Mouse (Mus musculus): ENCODE results near the gene Anapc5. TPM values are rescaled to one million over a fixed set of nuclear protein-coding genes. Genes with fewer than 3 reads are reported as not detected.
A peak's percentile ranks its signal among the peaks of the same experiment; 100 is the strongest.

Anapc5 gene
- polyA plus RNA-seq, 1 experiment from 2014 or later, result 166 TPM

DNA sequence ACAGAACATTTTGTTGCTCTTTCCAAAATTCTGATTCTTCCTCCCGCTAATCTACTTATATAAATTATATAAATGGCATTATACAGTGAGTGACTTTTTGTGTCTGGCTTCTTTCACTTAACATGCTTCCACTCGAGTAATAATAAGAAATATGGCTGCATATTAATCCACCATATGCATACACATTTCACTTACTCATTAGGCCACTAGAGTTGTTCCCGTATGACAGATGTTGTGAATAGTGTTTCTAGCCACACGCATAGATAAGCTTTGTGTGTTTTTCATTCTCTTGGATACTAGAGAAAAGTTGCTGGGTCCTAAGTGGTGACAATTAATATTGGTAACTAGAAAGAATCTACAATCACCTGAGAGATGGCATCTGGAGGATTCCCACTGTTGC, 65.5 kb downstream of the Anapc5 start:
- WGBS, result 94% methylated on average over 4 of the region's 4 CpGs
- Histone ChIP-seq H3K27ac (ENCODE audit: low read length) (no peak overlapping the region), H3K27me3 (replicated peaks; ENCODE audit: insufficient read depth, low read length) (no peaks in the 10 kb centered on the region), H3K36me3 (ENCODE audit: insufficient read depth, low read length) (peaks cover 5% of the 10 kb centered on the region; the same call in 1 of the 2 replicates), H3K4me2 (replicated peaks; ENCODE audit: low read depth, low read length) (no peak overlapping the region), H3K4me1 (ENCODE audit: insufficient read depth, low read depth, low read length) (no peaks in the 10 kb centered on the region), H3K4me3 (ENCODE audit: low read depth, low read length) (no peak overlapping the region), H3K9me3 (ENCODE audit: low read length) (no peaks in the 10 kb centered on the region), H3K9ac (replicated peaks; ENCODE audit: low read depth) (no peak overlapping the region)
- ATAC-seq, result no peak
- no peak for TF ChIP-seq CTCF (IDR thresholded peaks at IDR 0.05)
- no peak for DNase-seq (ENCODE audit: low spot score)

GRCm38 (mm10) chr5:122754477-122754876, 66.7 kb downstream of the Anapc5 start:
- peaks cover 5% of the 10 kb centered on the region; the same call in 1 of the 2 replicates for H3K36me3 ChIP-seq (ENCODE audit: insufficient read depth, low read length)

GRCm38 (mm10) chr5:122747950-122748349, 73.2 kb downstream of the Anapc5 start:
- TF ChIP-seq EP300 (IDR thresholded peaks at IDR 0.05) (no peak), CTCF (IDR thresholded peaks at IDR 0.05) (no peak)
- no peak overlapping the region for H3K27ac ChIP-seq (ENCODE audit: low read length)
- ATAC-seq, result no peak
- DNase-seq (ENCODE audit: low spot score), result no peak
- no peaks in the 10 kb centered on the region for H3K4me1 ChIP-seq (ENCODE audit: insufficient read depth, low read depth, low read length)
- no peak overlapping the region for H3K4me2 ChIP-seq (replicated peaks; ENCODE audit: low read depth, low read length)
- peaks cover 12% of the 10 kb centered on the region; the same call in 1 of the 2 replicates for H3K36me3 ChIP-seq (ENCODE audit: insufficient read depth, low read length)
- H3K27me3 ChIP-seq (replicated peaks; ENCODE audit: insufficient read depth, low read length), result no peaks in the 10 kb centered on the region
- 80% methylated on average over 7 of the region's 7 CpGs for WGBS
- no peak overlapping the region for H3K4me3 ChIP-seq (ENCODE audit: low read depth, low read length)
- no peak overlapping the region for H3K9ac ChIP-seq (replicated peaks; ENCODE audit: low read depth)
- H3K9me3 ChIP-seq (ENCODE audit: low read length), result no peaks in the 10 kb centered on the region

More at GRCm38 (mm10) chr5:122754477-122754876, 66.7 kb downstream of the Anapc5 start:
- DNase-seq (ENCODE audit: low spot score), result peak; percentile 38
- peak; percentile 57 for ATAC-seq
- Histone ChIP-seq H3K27me3 (replicated peaks; ENCODE audit: insufficient read depth, low read length) (no peaks in the 10 kb centered on the region), H3K27ac (ENCODE audit: low read length) (no peak overlapping the region), H3K4me3 (ENCODE audit: low read depth, low read length) (no peak overlapping the region), H3K4me1 (ENCODE audit: insufficient read depth, low read depth, low read length) (no peaks in the 10 kb centered on the region), H3K4me2 (replicated peaks; ENCODE audit: low read depth, low read length) (no peak overlapping the region), H3K9ac (replicated peaks; ENCODE audit: low read depth) (no peak overlapping the region), H3K9me3 (ENCODE audit: low read length) (no peaks in the 10 kb centered on the region)
- TF ChIP-seq EP300 (IDR thresholded peaks at IDR 0.05), result no peak
- no peak for TF ChIP-seq CTCF (IDR thresholded peaks at IDR 0.05)
- 66% methylated on average over 16 of the region's 16 CpGs for WGBS

GRCm38 (mm10) chr5:122743880-122744422, 77.2 kb downstream of the Anapc5 start:
- DNase-seq (ENCODE audit: low spot score), result peak; percentile 56
- no peaks in the 10 kb centered on the region for H3K9me3 ChIP-seq (ENCODE audit: low read length)
- no peaks in the 10 kb centered on the region for H3K4me1 ChIP-seq (ENCODE audit: insufficient read depth, low read depth, low read length)
- no peak overlapping the region for H3K9ac ChIP-seq (replicated peaks; ENCODE audit: low read depth)
- no peak overlapping the region for H3K4me3 ChIP-seq (ENCODE audit: low read depth, low read length)
- peak; percentile 40 for ATAC-seq
- H3K27ac ChIP-seq (ENCODE audit: low read length), result no peak overlapping the region
- peaks cover 12% of the 10 kb centered on the region; the same call in 1 of the 2 replicates for H3K36me3 ChIP-seq (ENCODE audit: insufficient read depth, low read length)
- H3K27me3 ChIP-seq (replicated peaks; ENCODE audit: insufficient read depth, low read length), result no peaks in the 10 kb centered on the region
- H3K4me2 ChIP-seq (replicated peaks; ENCODE audit: low read depth, low read length), result no peak overlapping the region
- no peak for TF ChIP-seq EP300 (IDR thresholded peaks at IDR 0.05)
- no peak for TF ChIP-seq CTCF (IDR thresholded peaks at IDR 0.05)
- 65% methylated on average over 13 of the region's 13 CpGs for WGBS

Other genes with a start within 250 kb of the Anapc5 start
- 29.5 and 38.5 TPM in 2 replicates for gene Ift81, start 206.8 kb downstream of the Anapc5 start, polyA plus RNA-seq (2015; fragmentation: Nextera tagmentation; extraction: Ambion mirVana)
- gene P2rx7, start 177.4 kb downstream of the Anapc5 start, polyA plus RNA-seq (2015; fragmentation: Nextera tagmentation; extraction: Ambion mirVana), result 6.7 and 7.0 TPM in 2 replicates
- gene P2rx4, start 113.8 kb downstream of the Anapc5 start, polyA plus RNA-seq (2015; fragmentation: Nextera tagmentation; extraction: Ambion mirVana), result 57.8 and 61.1 TPM in 2 replicates
- gene Camkk2, start 41.9 kb downstream of the Anapc5 start, polyA plus RNA-seq (2015; fragmentation: Nextera tagmentation; extraction: Ambion mirVana), result 29.2 and 29.6 TPM in 2 replicates
- gene Rnf34, start 28.7 kb upstream of the Anapc5 start, polyA plus RNA-seq (2015; fragmentation: Nextera tagmentation; extraction: Ambion mirVana), result 24.3 and 24.7 TPM in 2 replicates
- gene Kdm2b, start 168.5 kb upstream of the Anapc5 start, polyA plus RNA-seq (2015; fragmentation: Nextera tagmentation; extraction: Ambion mirVana), result 12.2 and 13.7 TPM in 2 replicates
- 54.7 and 55.2 TPM in 2 replicates for gene Orai1, start 193.7 kb upstream of the Anapc5 start, polyA plus RNA-seq (2015; fragmentation: Nextera tagmentation; extraction: Ambion mirVana)
- gene Morn3, start 225.7 kb upstream of the Anapc5 start, polyA plus RNA-seq (2015; fragmentation: Nextera tagmentation; extraction: Ambion mirVana), result 5.3 and 8.3 TPM in 2 replicates
- gene Tmem120b, start 247.1 kb upstream of the Anapc5 start, polyA plus RNA-seq (2015; fragmentation: Nextera tagmentation; extraction: Ambion mirVana), result 11.9 and 12.2 TPM in 2 replicates

Measured in lung, postnatal 0 days (tissue).